Mouse (Mus musculus) liver, embryonic 15.5 days (tissue): ENCODE measurements around the gene Rsph4a. TPM values are rescaled to one million over a fixed set of nuclear protein-coding genes. Genes with fewer than 3 reads are reported as not detected.

Source experiments
- ATAC-seq: fragments of 200-750 bp; cut with Nextera tagmentation; 2 replicates; pipeline ENCODE4 v1.8.0; 2017; ENCODE audit warnings: moderate number of reproducible peaks, mild to moderate bottlenecking, moderate library complexity; ENCODE audit not compliant: insufficient read depth
- H3K27ac ChIP-seq: fragments of 300-500 bp; sonication (generic); replicated peaks from 2 replicates; pipeline ENCODE4 v1.5.1; 2015; ENCODE audit warnings: mild to moderate bottlenecking, inconsistent platforms
- H3K27me3 ChIP-seq: fragments of 300-500 bp; sonication (generic); 2 replicates; pipeline ENCODE4 v1.6.1; 2015; ENCODE audit warnings: mild to moderate bottlenecking, inconsistent platforms
- H3K36me3 ChIP-seq: fragments of 300-500 bp; sonication (generic); replicated peaks from 2 replicates; pipeline ENCODE4 v1.6.1; 2015; ENCODE audit warnings: moderate library complexity, mild to moderate bottlenecking, inconsistent platforms
- H3K4me1 ChIP-seq: fragments of 300-500 bp; sonication (generic); replicated peaks from 2 replicates; pipeline ENCODE4 v1.6.1; 2015; ENCODE audit warnings: inconsistent platforms
- H3K4me2 ChIP-seq: fragments of 300-500 bp; sonication (generic); 2 replicates; pipeline ENCODE4 v1.6.1; 2015; ENCODE audit warnings: moderate library complexity, mild to moderate bottlenecking, inconsistent platforms
- H3K4me3 ChIP-seq: fragments of 300-500 bp; sonication (generic); replicated peaks from 2 replicates; pipeline ENCODE4 v1.5.1; 2015; ENCODE audit warnings: mild to moderate bottlenecking, inconsistent platforms
- H3K9ac ChIP-seq: fragments of 300-500 bp; sonication (generic); 2 replicates; pipeline ENCODE4 v1.6.1; 2015; ENCODE audit warnings: moderate library complexity, mild to moderate bottlenecking, inconsistent platforms
- H3K9me3 ChIP-seq: fragments of 300-500 bp; sonication (generic); replicated peaks from 2 replicates; pipeline ENCODE4 v1.6.1; 2016; ENCODE audit warnings: inconsistent platforms
- WGBS: fragments of 180-500 bp; shearing (Covaris S2); methylation state at CpG from one replicate; pipeline ENCODE4 v1.1.7; 2015; ENCODE audit warnings: mixed read lengths; ENCODE audit not compliant: insufficient replicate concordance; 5-methylcytosine and 5-hydroxymethylcytosine counted together
- polyA plus RNA-seq: library from polyadenylated mRNA; unstranded; fragments of >200 nt; fragmentation: Nextera tagmentation; extraction: Ambion mirVana; gene quantifications from 2 replicates; pipeline ENCODE4 v1.2.1, GENCODE M21; 2015

Gene Rsph4a
- polyA plus RNA-seq, 1 experiment from 2014 or later: not detected

- peak within 1 kb of the TSS; percentile 89 for H3K9ac ChIP-seq
- H3K4me1 ChIP-seq: peaks cover 15% of the 10 kb centered on the region
- peak; percentile 96 for ATAC-seq
- no peaks in the 10 kb centered on the region for H3K27me3 ChIP-seq
- peak within 1 kb of the TSS; percentile 90 for H3K27ac ChIP-seq
- no peaks in the 10 kb centered on the region for H3K9me3 ChIP-seq
- WGBS: 3% methylated on average over 42 of the region's 42 CpGs
- H3K4me2 ChIP-seq: peak within 1 kb of the TSS; percentile 76
- peak within 1 kb of the TSS; percentile 93 for H3K4me3 ChIP-seq
- peaks cover 11% of the 10 kb centered on the region for H3K36me3 ChIP-seq
These were observed 46.1 kb downstream of the Rsph4a start, which contains the start of gene Zup1 for GRCm38 (mm10) chr10:33950803-33951583. TSS of gene Zup1 (minus strand) at chr10:33951269.

GRCm38 (mm10) chr10:33952509-33952908 is 47.6 kb downstream of the Rsph4a start:
- 75% methylated on average over 3 of the region's 3 CpGs for WGBS
- Histone ChIP-seq H3K4me2 (no peak overlapping the region), H3K4me3 (no peak overlapping the region), H3K27me3 (no peaks in the 10 kb centered on the region), H3K4me1 (peaks cover 15% of the 10 kb centered on the region), H3K9ac (no peak overlapping the region), H3K36me3 (peaks cover 11% of the 10 kb centered on the region), H3K27ac (no peak overlapping the region), H3K9me3 (no peaks in the 10 kb centered on the region)
- ATAC-seq: no peak

Other genes with a start within 250 kb of the Rsph4a start
- not detected in 2 replicates for gene Sult3a2, start 118.4 kb upstream of the Rsph4a start, polyA plus RNA-seq
- gene Sult3a1, start 47.4 kb upstream of the Rsph4a start, polyA plus RNA-seq: not detected in 2 replicates
- 7.6 and 7.7 TPM in 2 replicates for gene Zup1, start 46.2 kb downstream of the Rsph4a start, polyA plus RNA-seq
- 31.0 and 33.4 TPM in 2 replicates for gene Rwdd1, start 114.5 kb downstream of the Rsph4a start, polyA plus RNA-seq
- not detected in 2 replicates for gene Trappc3l, start 132.5 kb downstream of the Rsph4a start, polyA plus RNA-seq
- gene Calhm4, start 139.2 kb downstream of the Rsph4a start, polyA plus RNA-seq: not detected in 2 replicates
- gene Calhm5, start 191.4 kb downstream of the Rsph4a start, polyA plus RNA-seq: 0.02 and 0.05 TPM in 2 replicates
- gene Calhm6, start 222.9 kb downstream of the Rsph4a start, polyA plus RNA-seq: 1.8 and 2.1 TPM in 2 replicates